Mouse (Mus musculus): Measurements from ENCODE around the gene Ahcyl1. TPM values are rescaled to one million over a fixed set of nuclear protein-coding genes. Genes with fewer than 3 reads are reported as not detected.

Ahcyl1 gene
- polyA plus RNA-seq, 1 experiment from 2014 or later: 102 TPM

- no peak overlapping the region for H3K4me2 ChIP-seq (ENCODE audit: low read depth, severe bottlenecking)
- DNase-seq (ENCODE audit: low spot score) (no peak), ATAC-seq (ENCODE audit: insufficient number of reproducible peaks, low FRiP score, low TSS enrichment, low read depth) (no peak)
- WGBS: 88% methylated on average over 9 of the region's 9 CpGs
- H3K9me3 ChIP-seq (ENCODE audit: control insufficient read depth, low read length): no peaks in the 10 kb centered on the region
- H3K36me3 ChIP-seq (ENCODE audit: control insufficient read depth, insufficient read depth, low read length): 0 out of 2 replicates have a peak, but pooled peaks cover 2% of the 10 kb centered on the region
- no peak overlapping the region for H3K4me3 ChIP-seq (ENCODE audit: low read depth, low read length)
- H3K27me3 ChIP-seq (ENCODE audit: control insufficient read depth, insufficient read depth, low read length): no peaks in the 10 kb centered on the region
- H3K4me1 ChIP-seq (ENCODE audit: control insufficient read depth, insufficient read depth, low read length): no peaks in the 10 kb centered on the region; the same call in 1 of the 2 replicates
- no peak overlapping the region for H3K9ac ChIP-seq (ENCODE audit: low read length)
- H3K27ac ChIP-seq (replicated peaks; ENCODE audit: low read depth, low read length): no peak overlapping the region
Observed at GRCm38 (mm10) chr3:107633906-107634305, 62.5 kb downstream of the Ahcyl1 start.

DNA sequence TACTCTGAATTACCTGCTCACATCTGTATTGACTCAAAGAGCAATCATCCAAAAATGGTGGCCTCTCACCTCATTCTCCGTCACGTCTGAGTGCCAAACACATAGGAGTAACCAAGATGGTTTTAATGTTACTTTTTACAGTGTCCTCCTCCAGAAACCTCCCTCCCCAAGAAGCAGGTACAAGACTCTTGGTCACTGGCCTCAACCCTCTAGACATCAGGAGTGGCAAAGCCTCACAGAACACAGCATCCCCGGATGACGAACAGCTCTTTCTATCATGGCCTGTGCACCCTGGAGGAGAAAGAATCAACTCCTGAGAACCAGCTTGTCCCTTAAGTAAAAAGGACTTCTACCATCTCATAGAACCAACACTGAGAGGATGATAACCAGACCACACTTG is 63.6 kb downstream of the Ahcyl1 start:
- H3K4me3 ChIP-seq (ENCODE audit: low read depth, low read length): no peak overlapping the region
- no peak overlapping the region for H3K9ac ChIP-seq (ENCODE audit: low read length)
- 0 out of 2 replicates have a peak, but pooled peaks cover 2% of the 10 kb centered on the region for H3K36me3 ChIP-seq (ENCODE audit: control insufficient read depth, insufficient read depth, low read length)
- H3K4me1 ChIP-seq (ENCODE audit: control insufficient read depth, insufficient read depth, low read length): no peaks in the 10 kb centered on the region; the same call in 1 of the 2 replicates
- H3K27ac ChIP-seq (replicated peaks; ENCODE audit: low read depth, low read length): no peak overlapping the region
- H3K9me3 ChIP-seq (ENCODE audit: control insufficient read depth, low read length): no peaks in the 10 kb centered on the region
- WGBS: 77% methylated on average over 4 of the region's 4 CpGs
- H3K4me2 ChIP-seq (ENCODE audit: low read depth, severe bottlenecking): no peak overlapping the region
- no peak for DNase-seq (ENCODE audit: low spot score)
- ATAC-seq (ENCODE audit: insufficient number of reproducible peaks, low FRiP score, low TSS enrichment, low read depth): no peak
- H3K27me3 ChIP-seq (ENCODE audit: control insufficient read depth, insufficient read depth, low read length): no peaks in the 10 kb centered on the region

DNA sequence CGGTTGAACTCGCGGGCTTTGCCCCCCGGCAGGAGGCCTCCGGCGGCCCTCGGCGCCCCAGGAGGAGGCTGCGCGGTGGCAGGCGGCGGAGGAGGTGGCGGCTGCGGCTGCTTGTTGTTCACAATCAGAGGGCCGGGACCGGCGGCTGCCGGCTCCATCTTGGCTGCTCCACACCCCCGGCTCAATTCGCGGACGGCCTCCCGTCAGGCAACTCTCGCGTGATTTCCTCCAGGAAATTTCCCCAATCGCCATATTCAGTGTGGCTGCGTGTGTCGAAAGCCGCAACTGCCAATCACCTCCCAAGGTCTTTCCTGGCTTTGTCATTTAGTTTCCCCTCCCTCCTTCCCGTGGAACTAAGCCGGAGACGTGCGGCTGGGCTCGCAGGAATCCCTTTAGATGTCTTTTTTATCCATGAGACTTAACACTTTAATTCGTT is 64.8 kb downstream of the Ahcyl1 start, which contains the start of gene Strip1:
TSS of gene Strip1 (minus strand) at position 172 of the 436 bp plus-strand sequence.
- Histone ChIP-seq H3K4me1 (ENCODE audit: control insufficient read depth, insufficient read depth, low read length) (no peaks in the 10 kb centered on the region; the same call in 1 of the 2 replicates), H3K36me3 (ENCODE audit: control insufficient read depth, insufficient read depth, low read length) (0 out of 2 replicates have a peak, but pooled peaks cover 4% of the 10 kb centered on the region), H3K27me3 (ENCODE audit: control insufficient read depth, insufficient read depth, low read length) (no peaks in the 10 kb centered on the region), H3K4me2 (ENCODE audit: low read depth, severe bottlenecking) (peak within 1 kb of the TSS; percentile 72), H3K9me3 (ENCODE audit: control insufficient read depth, low read length) (no peaks in the 10 kb centered on the region), H3K4me3 (ENCODE audit: low read depth, low read length) (peak within 1 kb of the TSS; percentile 98), H3K27ac (replicated peaks; ENCODE audit: low read depth, low read length) (peak within 1 kb of the TSS; percentile 76), H3K9ac (ENCODE audit: low read length) (peak within 1 kb of the TSS; percentile 97)
- peak; percentile 91 for ATAC-seq (ENCODE audit: insufficient number of reproducible peaks, low FRiP score, low TSS enrichment, low read depth)
- DNase-seq (ENCODE audit: low spot score): peak; percentile 95
- under 1% methylated on average over 27 of the region's 35 CpGs for WGBS

- peak within 1 kb of the TSS; percentile 97 for H3K9ac ChIP-seq (ENCODE audit: low read length)
- peak within 1 kb of the TSS; percentile 98 for H3K4me3 ChIP-seq (ENCODE audit: low read depth, low read length)
- no peaks in the 10 kb centered on the region for H3K27me3 ChIP-seq (ENCODE audit: control insufficient read depth, insufficient read depth, low read length)
- H3K36me3 ChIP-seq (ENCODE audit: control insufficient read depth, insufficient read depth, low read length): peaks cover 5% of the 10 kb centered on the region; the same call in 1 of the 2 replicates
- H3K4me2 ChIP-seq (ENCODE audit: low read depth, severe bottlenecking): peak within 1 kb of the TSS; percentile 72
- H3K4me1 ChIP-seq (ENCODE audit: control insufficient read depth, insufficient read depth, low read length): no peaks in the 10 kb centered on the region; the same call in 1 of the 2 replicates
- H3K9me3 ChIP-seq (ENCODE audit: control insufficient read depth, low read length): no peaks in the 10 kb centered on the region
- ATAC-seq (ENCODE audit: insufficient number of reproducible peaks, low FRiP score, low TSS enrichment, low read depth) (peak; percentile 80), DNase-seq (ENCODE audit: low spot score) (no peak)
- WGBS: 2% methylated on average over 48 of the region's 48 CpGs
- H3K27ac ChIP-seq (replicated peaks; ENCODE audit: low read depth, low read length): peak within 1 kb of the TSS; percentile 76
Observed at GRCm38 (mm10) chr3:107630682-107631522, 65.5 kb downstream of the Ahcyl1 start, which contains the start of gene Gm10961. Gm10961 (plus strand) TSS chr3:107631322.

- Histone ChIP-seq H3K4me1 (ENCODE audit: control insufficient read depth, insufficient read depth, low read length) (no peaks in the 10 kb centered on the region; the same call in 1 of the 2 replicates), H3K9ac (ENCODE audit: low read length) (no peak overlapping the region), H3K27ac (replicated peaks; ENCODE audit: low read depth, low read length) (no peak overlapping the region), H3K4me2 (ENCODE audit: low read depth, severe bottlenecking) (no peak overlapping the region), H3K27me3 (ENCODE audit: control insufficient read depth, insufficient read depth, low read length) (no peaks in the 10 kb centered on the region), H3K36me3 (ENCODE audit: control insufficient read depth, insufficient read depth, low read length) (peaks cover 16% of the 10 kb centered on the region; the same call in 1 of the 2 replicates), H3K9me3 (ENCODE audit: control insufficient read depth, low read length) (no peaks in the 10 kb centered on the region), H3K4me3 (ENCODE audit: low read depth, low read length) (no peak overlapping the region)
- ATAC-seq (ENCODE audit: insufficient number of reproducible peaks, low FRiP score, low TSS enrichment, low read depth) (no peak), DNase-seq (ENCODE audit: low spot score) (no peak)
- whole genome bisulfite sequencing: 91% methylated on average over 4 of the region's 4 CpGs
Observed at GRCm38 (mm10) chr3:107629411-107629810, 66.9 kb downstream of the Ahcyl1 start.

- no peak overlapping the region for H3K9ac ChIP-seq (ENCODE audit: low read length)
Observed at GRCm38 (mm10) chr3:107628551-107628950, 67.8 kb downstream of the Ahcyl1 start.

DNA sequence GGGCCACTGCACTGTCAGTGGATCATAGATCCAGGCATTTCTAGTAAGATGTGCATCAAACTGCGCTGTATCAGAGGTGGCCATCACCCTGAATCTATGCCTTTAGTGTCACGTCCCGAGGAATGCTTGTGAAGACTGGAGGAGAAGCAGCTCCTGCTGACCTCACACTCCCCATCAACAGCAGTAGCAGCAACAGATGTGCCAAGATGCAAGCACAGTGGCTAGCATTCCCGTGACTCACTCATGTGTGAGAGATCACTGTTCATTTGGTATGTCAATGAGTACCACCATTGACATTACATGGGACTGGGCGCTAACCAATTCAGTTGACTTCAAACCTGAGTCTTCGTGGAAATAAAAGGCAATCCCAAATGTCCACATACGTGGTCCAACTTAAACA is 68.7 kb downstream of the Ahcyl1 start:
- Histone ChIP-seq H3K27ac (replicated peaks; ENCODE audit: low read depth, low read length) (no peak overlapping the region), H3K4me2 (ENCODE audit: low read depth, severe bottlenecking) (no peak overlapping the region), H3K4me1 (ENCODE audit: control insufficient read depth, insufficient read depth, low read length) (no peaks in the 10 kb centered on the region; the same call in 1 of the 2 replicates), H3K9ac (ENCODE audit: low read length) (no peak overlapping the region), H3K36me3 (ENCODE audit: control insufficient read depth, insufficient read depth, low read length) (peaks cover 18% of the 10 kb centered on the region; the same call in 1 of the 2 replicates), H3K4me3 (ENCODE audit: low read depth, low read length) (no peak overlapping the region), H3K27me3 (ENCODE audit: control insufficient read depth, insufficient read depth, low read length) (no peaks in the 10 kb centered on the region), H3K9me3 (ENCODE audit: control insufficient read depth, low read length) (no peaks in the 10 kb centered on the region)
- ATAC-seq (ENCODE audit: insufficient number of reproducible peaks, low FRiP score, low TSS enrichment, low read depth) (no peak), DNase-seq (ENCODE audit: low spot score) (no peak)
- whole genome bisulfite sequencing: 88% methylated on average over 7 of the region's 7 CpGs

More at GRCm38 (mm10) chr3:107628551-107628950, 67.8 kb downstream of the Ahcyl1 start:
- H3K9me3 ChIP-seq (ENCODE audit: control insufficient read depth, low read length): no peaks in the 10 kb centered on the region
- H3K4me1 ChIP-seq (ENCODE audit: control insufficient read depth, insufficient read depth, low read length): no peaks in the 10 kb centered on the region; the same call in 1 of the 2 replicates
- no peak overlapping the region for H3K4me2 ChIP-seq (ENCODE audit: low read depth, severe bottlenecking)
- 94% methylated on average over 2 of the region's 2 CpGs for WGBS
- peaks cover 18% of the 10 kb centered on the region; the same call in 1 of the 2 replicates for H3K36me3 ChIP-seq (ENCODE audit: control insufficient read depth, insufficient read depth, low read length)
- H3K27ac ChIP-seq (replicated peaks; ENCODE audit: low read depth, low read length): no peak overlapping the region
- DNase-seq (ENCODE audit: low spot score) (no peak), ATAC-seq (ENCODE audit: insufficient number of reproducible peaks, low FRiP score, low TSS enrichment, low read depth) (no peak)
- H3K4me3 ChIP-seq (ENCODE audit: low read depth, low read length): no peak overlapping the region
- no peaks in the 10 kb centered on the region for H3K27me3 ChIP-seq (ENCODE audit: control insufficient read depth, insufficient read depth, low read length)

DNA sequence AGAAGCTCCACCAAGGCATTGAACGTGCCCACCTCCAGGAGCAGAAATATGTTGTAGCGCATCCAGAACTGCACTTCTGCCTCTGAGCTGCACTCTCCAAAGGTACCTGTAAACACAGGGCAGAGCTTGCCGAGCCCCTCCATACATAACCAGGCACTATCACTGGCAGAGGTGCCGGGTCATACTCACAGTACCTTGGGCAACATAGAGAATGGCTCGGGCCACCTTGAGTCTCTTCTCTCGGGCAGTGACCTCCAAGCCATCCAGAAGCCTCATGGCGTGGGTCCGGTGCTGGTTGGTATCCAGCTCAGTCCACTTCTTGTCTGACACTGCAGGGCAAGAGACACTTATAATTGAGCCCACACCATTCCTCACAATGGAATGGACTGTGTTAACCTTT is 69.6 kb downstream of the Ahcyl1 start:
- DNase-seq (ENCODE audit: low spot score): no peak

More for the DNA sequence above, 69.6 kb downstream of the Ahcyl1 start:
- ATAC-seq (ENCODE audit: insufficient number of reproducible peaks, low FRiP score, low TSS enrichment, low read depth): no peak
- H3K27me3 ChIP-seq (ENCODE audit: control insufficient read depth, insufficient read depth, low read length): no peaks in the 10 kb centered on the region
- H3K27ac ChIP-seq (replicated peaks; ENCODE audit: low read depth, low read length): no peak overlapping the region
- H3K4me2 ChIP-seq (ENCODE audit: low read depth, severe bottlenecking): no peak overlapping the region
- no peak overlapping the region for H3K4me3 ChIP-seq (ENCODE audit: low read depth, low read length)
- WGBS: 95% methylated on average over 8 of the region's 8 CpGs
- H3K36me3 ChIP-seq (ENCODE audit: control insufficient read depth, insufficient read depth, low read length): peaks cover 20% of the 10 kb centered on the region; the same call in 1 of the 2 replicates
- H3K4me1 ChIP-seq (ENCODE audit: control insufficient read depth, insufficient read depth, low read length): no peaks in the 10 kb centered on the region; the same call in 1 of the 2 replicates
- no peak overlapping the region for H3K9ac ChIP-seq (ENCODE audit: low read length)
- no peaks in the 10 kb centered on the region for H3K9me3 ChIP-seq (ENCODE audit: control insufficient read depth, low read length)
